Mouse (Mus musculus) spleen, adult 2 months (tissue): ENCODE results near the gene Rpusd3.

Experiments
- CTCF ChIP-seq: fragments of 200-500 bp; IDR thresholded peaks from 2 replicates; pipeline ENCODE4 v1.5.1; 2011; ENCODE audit warnings: mild to moderate bottlenecking, inconsistent platforms; ENCODE audit not compliant: insufficient read depth, insufficient read length, insufficient replicate concordance; ENCODE audit errors: extremely low read depth
- POLR2A ChIP-seq: fragments of 200-500 bp; IDR thresholded peaks from 2 replicates; pipeline ENCODE4 v1.6.1; 2011; ENCODE audit warnings: low read depth, low read length, inconsistent platforms

DNA sequence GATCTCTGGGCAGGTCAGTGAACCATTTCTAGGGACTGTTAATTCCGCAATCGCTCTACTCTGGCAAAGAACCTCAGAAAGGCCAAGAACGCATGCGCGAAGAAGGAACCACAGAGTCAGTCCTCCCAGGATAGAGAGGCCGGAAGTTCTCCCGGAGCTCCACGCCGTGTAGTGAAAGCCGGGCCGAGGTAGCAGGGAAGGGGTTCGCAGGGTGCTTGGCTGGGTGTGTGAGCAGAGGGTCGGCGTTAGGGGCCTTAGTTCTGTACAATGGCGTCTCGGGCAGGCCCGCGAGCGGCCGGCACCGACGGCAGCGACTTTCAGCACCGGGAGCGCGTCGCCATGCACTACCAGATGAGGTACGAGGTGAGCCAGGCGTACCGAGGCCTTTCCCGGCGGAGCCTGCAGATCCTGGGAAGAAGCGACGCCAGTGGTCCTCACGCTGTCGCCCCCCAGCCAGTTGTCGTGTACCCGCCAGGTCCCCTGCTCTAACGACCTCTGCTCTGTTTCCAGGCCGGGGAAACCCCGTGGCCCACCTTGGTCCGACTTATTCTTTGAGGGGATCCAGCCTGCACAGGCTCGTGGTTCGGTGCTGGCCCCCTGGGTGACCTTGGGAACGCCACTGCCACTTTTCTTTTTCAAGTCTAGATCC is 23.4 kb upstream of the Rpusd3 start, which contains the start of gene Jagn1:
- no peak for TF ChIP-seq CTCF
- TF ChIP-seq POLR2A: peak; percentile 62
